Mouse (Mus musculus) liver, embryonic 16.5 days (tissue): ENCODE results near the gene Myo5c. TPM values are rescaled to one million over a fixed set of nuclear protein-coding genes. Genes with fewer than 3 reads are reported as not detected.

Experiments
- ATAC-seq: fragments of 200-750 bp; cut with Nextera tagmentation; 2 replicates; pipeline ENCODE4 v1.8.0; 2017; ENCODE audit warnings: low read depth, mild to moderate bottlenecking, moderate number of reproducible peaks, moderate library complexity
- H3K27ac ChIP-seq: fragments of 300-500 bp; sonication (generic); 2 replicates; pipeline ENCODE4 v1.5.1; 2014; ENCODE audit warnings: mild to moderate bottlenecking, low read length
- H3K27me3 ChIP-seq: fragments of 300-500 bp; sonication (generic); 2 replicates; pipeline ENCODE4 v1.6.1; 2014; ENCODE audit warnings: low read depth, low read length, mixed read lengths; ENCODE audit not compliant: control insufficient read depth, insufficient read depth
- H3K36me3 ChIP-seq: fragments of 300-500 bp; sonication (generic); 2 replicates; pipeline ENCODE4 v1.6.1; 2014; ENCODE audit warnings: mild to moderate bottlenecking; ENCODE audit not compliant: control insufficient read depth, insufficient read depth
- H3K4me1 ChIP-seq: fragments of 300-500 bp; sonication (generic); 2 replicates; pipeline ENCODE4 v1.6.1; 2014; ENCODE audit warnings: low read depth, low read length, mixed read lengths; ENCODE audit not compliant: control insufficient read depth
- H3K4me2 ChIP-seq: fragments of 300-500 bp; sonication (generic); 2 replicates; pipeline ENCODE4 v1.6.1; 2014; ENCODE audit warnings: low read depth, low read length, mixed read lengths
- H3K4me3 ChIP-seq: fragments of 300-500 bp; sonication (generic); 2 replicates; pipeline ENCODE4 v1.5.1; 2014; ENCODE audit warnings: low read depth, mild to moderate bottlenecking, low read length
- H3K9ac ChIP-seq: fragments of 300-500 bp; sonication (generic); 2 replicates; pipeline ENCODE4 v1.6.1; 2014; ENCODE audit warnings: low read depth, low read length
- H3K9me3 ChIP-seq: fragments of 300-500 bp; sonication (generic); replicated peaks from 2 replicates; pipeline ENCODE4 v1.6.1; 2016; ENCODE audit warnings: low read length; ENCODE audit not compliant: control insufficient read depth
- WGBS: fragments of 180-500 bp; shearing (Covaris S2); extraction: QIAGEN DNeasy Blood & Tissue Kit; methylation state at CpG from one replicate; pipeline ENCODE4 v1.1.7; 2014; ENCODE audit not compliant: insufficient replicate concordance; 5-methylcytosine and 5-hydroxymethylcytosine counted together
- polyA plus RNA-seq: library from polyadenylated mRNA; unstranded; fragments of >200 nt; fragmentation: Nextera tagmentation; extraction: Ambion mirVana; gene quantifications from 2 replicates; pipeline ENCODE4 v1.2.1, GENCODE M21; 2015

Myo5c gene
- polyA plus RNA-seq, 1 experiment from 2014 or later: 1.1 TPM

GRCm38 (mm10) chr9:75253766-75254165 is 21.9 kb downstream of the Myo5c start:
- no peaks in the 10 kb centered on the region for H3K36me3 ChIP-seq
- whole genome bisulfite sequencing: 7% methylated on average over 3 of the region's 3 CpGs
- no peak for ATAC-seq
- no peaks in the 10 kb centered on the region; the same call in 1 of the 2 replicates for H3K27me3 ChIP-seq
- no peak overlapping the region for H3K4me3 ChIP-seq
- H3K27ac ChIP-seq: no peak overlapping the region
- no peaks in the 10 kb centered on the region for H3K4me1 ChIP-seq
- H3K4me2 ChIP-seq: no peak overlapping the region
- H3K9ac ChIP-seq: no peak overlapping the region
- H3K9me3 ChIP-seq: no peaks in the 10 kb centered on the region

GRCm38 (mm10) chr9:75254196-75254955 is 22.6 kb downstream of the Myo5c start:
- Histone ChIP-seq H3K27ac (no peak overlapping the region), H3K4me1 (no peaks in the 10 kb centered on the region), H3K4me3 (no peak overlapping the region), H3K36me3 (no peaks in the 10 kb centered on the region), H3K27me3 (no peaks in the 10 kb centered on the region; the same call in 1 of the 2 replicates), H3K4me2 (no peak overlapping the region), H3K9me3 (no peaks in the 10 kb centered on the region), H3K9ac (no peak overlapping the region)
- peak; percentile 54 for ATAC-seq
- WGBS: 25% methylated on average over 13 of the region's 13 CpGs

- Histone ChIP-seq H3K36me3 (no peaks in the 10 kb centered on the region), H3K4me2 (no peak overlapping the region), H3K9me3 (no peaks in the 10 kb centered on the region), H3K4me3 (no peak overlapping the region), H3K9ac (no peak overlapping the region), H3K4me1 (no peaks in the 10 kb centered on the region), H3K27me3 (no peaks in the 10 kb centered on the region; the same call in 1 of the 2 replicates), H3K27ac (no peak overlapping the region)
- WGBS: 67% methylated on average over 14 of the region's 14 CpGs
- no peak for ATAC-seq
Observed at GRCm38 (mm10) chr9:75255820-75256545, 24.2 kb downstream of the Myo5c start.

- 57% methylated on average over 4 of the region's 4 CpGs for WGBS
- H3K4me1 ChIP-seq: no peaks in the 10 kb centered on the region
- H3K4me2 ChIP-seq: no peak overlapping the region
- no peak overlapping the region for H3K9ac ChIP-seq
- no peak for ATAC-seq
- H3K27me3 ChIP-seq: no peaks in the 10 kb centered on the region; the same call in 1 of the 2 replicates
- H3K4me3 ChIP-seq: no peak overlapping the region
- H3K27ac ChIP-seq: no peak overlapping the region
- H3K36me3 ChIP-seq: no peaks in the 10 kb centered on the region
- no peaks in the 10 kb centered on the region for H3K9me3 ChIP-seq
Observed at GRCm38 (mm10) chr9:75258792-75259191, 27.0 kb downstream of the Myo5c start.

DNA sequence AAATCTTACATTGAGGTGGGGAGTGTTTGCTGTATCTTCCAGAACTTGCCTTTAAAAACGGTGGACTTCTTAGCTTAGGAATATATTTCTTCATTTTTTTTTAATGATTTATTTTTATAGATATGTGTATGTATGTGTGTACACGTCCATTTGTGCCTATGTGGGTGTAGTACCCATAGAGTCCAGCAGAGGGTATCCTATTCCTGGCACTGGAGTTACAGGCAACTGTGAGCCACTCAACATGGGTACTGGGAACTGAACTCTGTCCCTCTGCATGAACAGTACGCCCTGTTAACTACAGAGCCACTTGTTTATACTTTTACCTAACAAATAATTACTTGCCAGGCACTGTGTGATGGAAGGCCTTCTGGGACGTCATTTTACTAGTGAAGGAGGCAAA is 27.8 kb downstream of the Myo5c start:
- no peaks in the 10 kb centered on the region; the same call in 1 of the 2 replicates for H3K27me3 ChIP-seq
- no peaks in the 10 kb centered on the region for H3K9me3 ChIP-seq
- H3K27ac ChIP-seq: no peak overlapping the region
- WGBS: 65% methylated on average over 4 of the region's 4 CpGs
- H3K36me3 ChIP-seq: no peaks in the 10 kb centered on the region
- H3K4me3 ChIP-seq: no peak overlapping the region
- no peak overlapping the region for H3K4me2 ChIP-seq
- no peak for ATAC-seq
- no peaks in the 10 kb centered on the region for H3K4me1 ChIP-seq
- H3K9ac ChIP-seq: no peak overlapping the region

DNA sequence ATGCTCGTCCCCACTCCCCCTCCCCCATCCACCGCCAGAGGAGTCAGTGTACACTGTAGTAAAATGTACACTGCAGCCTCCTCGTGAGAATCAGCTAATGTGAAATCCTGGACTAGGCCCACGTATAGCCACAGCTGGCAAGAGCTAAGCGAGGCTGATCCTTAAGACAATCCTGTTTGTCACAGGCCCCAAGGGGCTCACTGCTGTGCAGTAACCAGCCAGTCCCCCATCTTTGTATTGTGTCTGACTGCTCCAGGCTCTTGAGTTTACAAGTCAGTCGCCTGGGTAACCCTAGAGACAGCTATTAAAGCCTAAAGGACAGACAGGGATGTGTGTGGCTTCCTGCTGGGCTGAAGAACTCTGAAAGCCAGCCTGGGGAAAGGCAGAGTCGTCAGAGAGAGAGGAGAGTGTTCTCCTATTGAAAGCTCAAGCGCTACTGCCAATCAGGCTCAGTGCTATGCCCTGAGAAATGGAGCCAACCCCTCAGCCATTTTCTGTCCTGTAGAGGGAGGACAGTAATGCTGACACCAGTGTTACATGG is 29.6 kb downstream of the Myo5c start:
- Histone ChIP-seq H3K4me3 (no peak overlapping the region), H3K4me2 (no peak overlapping the region), H3K27ac (no peak overlapping the region), H3K27me3 (no peaks in the 10 kb centered on the region), H3K9me3 (no peaks in the 10 kb centered on the region), H3K9ac (no peak overlapping the region), H3K36me3 (no peaks in the 10 kb centered on the region), H3K4me1 (no peaks in the 10 kb centered on the region)
- no peak for ATAC-seq
- 32% methylated on average over 8 of the region's 8 CpGs for WGBS

GRCm38 (mm10) chr9:75262235-75262826 is 30.5 kb downstream of the Myo5c start:
- Histone ChIP-seq H3K4me2 (no peak overlapping the region), H3K9me3 (no peaks in the 10 kb centered on the region), H3K4me1 (no peaks in the 10 kb centered on the region), H3K27me3 (no peaks in the 10 kb centered on the region), H3K36me3 (no peaks in the 10 kb centered on the region), H3K27ac (no peak overlapping the region), H3K4me3 (no peak overlapping the region), H3K9ac (no peak overlapping the region)
- WGBS: 24% methylated on average over 8 of the region's 8 CpGs
- no peak for ATAC-seq

GRCm38 (mm10) chr9:75264008-75264718 is 32.3 kb downstream of the Myo5c start:
- 29% methylated on average over 3 of the region's 3 CpGs for WGBS

More at GRCm38 (mm10) chr9:75264008-75264718, 32.3 kb downstream of the Myo5c start:
- Histone ChIP-seq H3K27ac (no peak overlapping the region), H3K9ac (no peak overlapping the region), H3K4me1 (no peaks in the 10 kb centered on the region), H3K9me3 (no peaks in the 10 kb centered on the region), H3K4me2 (no peak overlapping the region), H3K27me3 (no peaks in the 10 kb centered on the region), H3K36me3 (no peaks in the 10 kb centered on the region), H3K4me3 (no peak overlapping the region)
- ATAC-seq: peak; percentile 60
